Mouse (Mus musculus) embryo, embryonic 11.5 days (tissue): ENCODE data around the gene Ccl2.
A peak's percentile ranks its signal among the peaks of the same experiment; 100 is the strongest.

Experiments
- DNase-seq: peaks from one replicate; pipeline ENCODE4 v3.0.0-alpha.2; 2012; ENCODE audit warnings: low read depth, low spot score

Ccl2 gene

DNA sequence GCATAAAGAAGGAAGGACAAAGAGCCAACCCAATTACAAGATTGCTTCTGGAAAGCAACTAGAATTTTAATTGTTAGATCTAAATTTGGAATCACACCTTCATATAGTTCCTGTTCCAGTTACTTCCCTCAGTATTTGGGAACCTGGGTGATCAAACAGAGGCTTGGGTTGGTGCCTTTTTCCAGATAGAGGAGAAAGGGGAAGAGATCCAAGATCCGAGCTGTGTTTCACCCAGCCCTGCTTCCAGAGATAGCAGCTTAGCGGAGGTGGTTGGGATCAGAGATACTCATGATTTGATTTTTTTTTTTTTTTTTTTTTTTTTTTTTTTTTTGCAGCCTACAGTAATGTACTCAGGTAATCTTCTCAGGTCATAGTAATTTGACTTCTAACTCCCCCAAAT, 486 bp downstream of the Ccl2 start:
- no peak for DNase-seq

DNA sequence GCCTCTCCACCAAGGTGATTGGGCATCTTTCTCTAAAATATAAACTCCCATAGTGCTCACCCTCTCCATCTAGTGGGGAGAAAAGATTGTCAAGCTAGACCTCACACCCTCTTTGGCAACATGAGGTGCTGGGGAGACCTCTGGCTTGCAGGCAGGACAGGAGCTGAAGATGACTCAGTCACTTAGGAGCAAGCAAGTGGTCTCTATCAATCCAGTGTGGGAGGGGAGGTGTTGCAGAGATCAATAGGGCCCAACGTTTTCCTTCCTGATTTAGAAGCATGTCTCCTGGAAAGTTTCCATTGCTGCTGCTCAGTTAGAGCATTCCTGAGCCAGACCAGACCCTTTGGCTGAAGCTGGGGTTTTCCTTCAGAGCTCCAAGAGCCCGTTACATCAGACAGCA, 3.2 kb downstream of the Ccl2 start, which contains the start of gene Gm17268:
Gene Gm17268 (minus strand): TSS at position 28 of the 400 bp plus-strand sequence.
- no peak for DNase-seq

DNA sequence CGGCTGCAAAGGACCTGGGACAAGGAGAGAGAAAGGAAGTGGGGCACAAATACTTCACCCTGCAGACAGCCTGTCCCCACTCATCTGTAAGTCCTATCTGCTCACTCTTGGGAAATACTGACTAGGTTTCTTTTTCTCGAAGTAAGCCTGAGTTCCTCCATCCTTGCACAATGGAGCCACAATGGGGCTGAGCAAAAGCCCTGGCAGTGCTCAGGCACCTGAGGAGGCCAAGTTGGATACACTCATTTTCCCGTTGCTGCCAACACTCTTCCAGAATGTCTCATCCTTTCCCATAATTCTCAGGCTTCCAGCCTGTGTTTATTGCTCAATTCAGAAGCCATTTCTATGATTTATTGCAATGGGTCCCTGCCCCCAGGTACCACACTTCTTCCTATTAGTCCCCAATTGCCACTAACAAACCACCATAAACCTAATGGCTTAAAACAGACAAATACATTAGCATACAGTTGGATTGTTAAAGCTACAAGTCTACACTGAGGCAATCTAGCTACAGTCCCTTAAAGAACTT, 3.8 kb downstream of the Ccl2 start:
- no peak for DNase-seq

DNA sequence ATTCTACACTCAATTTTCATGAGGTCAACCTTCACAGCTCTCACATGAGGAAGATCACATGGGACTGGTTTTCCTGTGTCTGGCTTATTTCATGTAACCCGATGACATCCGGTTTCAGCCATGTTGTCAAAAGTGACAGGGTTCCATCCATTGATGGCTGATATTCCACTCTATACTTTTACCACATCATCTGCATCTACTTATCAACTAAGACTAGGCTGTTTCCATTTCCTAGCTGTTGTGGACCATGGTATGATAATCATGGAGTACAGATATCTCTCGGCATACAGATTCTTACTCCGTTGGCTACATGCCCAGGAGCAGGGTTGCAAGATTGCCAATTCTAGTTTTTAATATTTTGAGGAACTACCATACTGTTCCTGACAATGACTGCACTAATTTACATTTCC, 6.3 kb downstream of the Ccl2 start:
- no peak for DNase-seq

DNA sequence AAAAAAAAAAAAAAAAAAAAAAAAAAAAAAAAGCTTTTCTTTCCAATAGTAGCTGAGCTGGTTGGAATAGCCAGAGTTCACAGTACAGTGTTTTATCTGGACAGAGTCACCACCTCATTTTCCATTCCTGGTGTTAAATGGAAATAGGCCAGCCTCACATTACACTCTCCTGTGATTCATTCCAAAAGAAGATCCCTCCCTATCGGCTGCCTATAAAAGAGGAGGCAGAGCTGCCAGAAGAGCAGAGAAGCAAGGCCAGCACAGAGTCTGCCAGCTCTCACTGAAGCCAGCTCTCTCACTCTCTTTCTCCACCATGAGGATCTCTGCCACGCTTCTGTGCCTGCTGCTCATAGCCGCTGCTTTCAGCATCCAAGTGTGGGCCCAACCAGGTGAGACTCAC, 10.1 kb downstream of the Ccl2 start, which contains the start of gene Ccl7:
Gene Ccl7 (plus strand): TSS at position 242 of the 400 bp plus-strand sequence.
- DNase-seq, result no peak

DNA sequence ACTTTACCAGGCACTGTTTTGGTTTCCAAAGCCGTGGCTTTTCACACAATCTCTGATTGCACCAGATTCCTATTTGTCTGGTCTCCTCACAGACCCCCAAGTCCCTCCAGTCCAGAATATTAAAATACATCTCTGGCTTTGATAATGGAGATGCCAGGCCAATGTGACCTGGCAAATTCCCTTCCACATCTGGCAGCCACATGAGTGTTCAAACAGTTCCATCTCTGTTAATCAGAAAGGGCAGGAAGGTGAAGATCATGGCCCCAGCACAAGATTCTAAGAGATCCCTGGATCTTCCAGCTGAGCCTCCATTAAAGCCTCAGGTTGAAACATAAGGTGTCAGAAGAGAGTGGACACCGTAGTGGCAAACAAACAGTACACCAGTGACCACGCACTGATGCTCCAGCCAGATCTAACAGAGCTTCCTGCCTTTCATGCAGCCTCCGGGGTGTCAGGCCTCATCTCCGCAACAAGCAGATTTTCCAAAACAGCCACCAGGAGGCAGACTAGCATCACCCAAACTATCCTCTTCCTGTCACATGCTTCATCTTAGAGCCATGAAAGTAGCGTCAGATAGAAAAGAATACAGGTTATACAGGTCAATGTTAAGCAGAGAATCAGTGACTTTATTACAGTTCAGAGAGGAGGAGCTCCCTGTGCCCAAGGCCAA, 12.5 kb downstream of the Ccl2 start:
- DNase-seq, result peak; percentile 55

DNA sequence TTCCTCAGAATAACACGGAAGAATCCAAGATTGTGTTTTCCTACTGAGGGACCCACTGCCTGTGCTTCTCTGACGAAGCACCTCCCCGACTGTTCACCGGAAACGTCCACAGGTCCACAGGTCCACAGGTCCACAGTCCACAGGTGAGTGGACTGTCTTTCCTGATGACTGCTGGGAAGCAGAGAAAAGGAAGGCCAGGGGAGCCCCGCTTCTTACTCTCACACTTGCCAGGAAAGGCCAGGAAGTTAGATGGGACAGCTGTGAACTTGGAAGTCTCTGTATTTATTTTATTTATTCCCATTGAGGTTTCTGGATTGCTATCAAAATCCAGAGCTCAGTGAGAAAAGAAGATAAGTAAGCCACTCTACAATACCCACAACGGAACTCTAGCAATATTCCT, 18.5 kb downstream of the Ccl2 start:
- no peak for DNase-seq

DNA sequence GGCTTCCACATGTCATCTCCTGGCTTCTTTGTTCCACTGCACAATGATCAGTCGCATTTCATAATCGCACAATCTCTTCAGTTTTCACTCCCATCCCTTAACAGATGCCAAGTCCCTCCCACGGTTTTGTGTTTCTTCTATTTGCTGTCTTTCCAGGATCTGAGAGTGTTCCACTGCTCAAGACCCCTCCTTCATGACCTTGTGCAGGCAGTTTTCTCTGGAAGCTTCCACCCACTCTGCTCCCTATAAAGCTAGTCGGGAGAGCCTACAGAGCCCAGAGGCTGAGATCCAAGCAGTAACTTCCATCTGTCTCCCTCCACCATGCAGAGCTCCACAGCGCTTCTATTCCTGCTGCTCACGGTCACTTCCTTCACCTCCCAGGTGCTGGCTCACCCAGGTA, 22.3 kb downstream of the Ccl2 start, which contains the start of gene Ccl11:
Gene Ccl11 (plus strand): TSS at position 178 of the 400 bp plus-strand sequence.
- DNase-seq, result no peak

DNA sequence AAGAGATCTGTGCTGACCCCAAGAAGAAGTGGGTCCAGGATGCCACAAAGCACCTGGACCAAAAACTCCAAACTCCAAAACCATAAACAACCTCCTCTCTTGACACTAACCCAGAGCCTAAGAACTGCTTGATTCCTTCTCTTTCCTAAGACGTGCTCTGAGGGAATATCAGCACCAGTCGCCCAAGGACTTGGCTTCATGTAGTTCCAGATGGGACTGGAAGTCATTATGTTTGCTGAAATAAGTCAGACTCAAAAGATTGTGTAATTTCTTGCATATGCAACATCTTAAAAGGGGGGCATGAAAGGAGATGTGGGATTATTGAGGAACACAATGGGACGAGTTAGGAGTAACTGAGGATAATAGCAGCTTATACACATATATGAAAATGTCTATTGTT, 26.9 kb downstream of the Ccl2 start:
- DNase-seq, result no peak

DNA sequence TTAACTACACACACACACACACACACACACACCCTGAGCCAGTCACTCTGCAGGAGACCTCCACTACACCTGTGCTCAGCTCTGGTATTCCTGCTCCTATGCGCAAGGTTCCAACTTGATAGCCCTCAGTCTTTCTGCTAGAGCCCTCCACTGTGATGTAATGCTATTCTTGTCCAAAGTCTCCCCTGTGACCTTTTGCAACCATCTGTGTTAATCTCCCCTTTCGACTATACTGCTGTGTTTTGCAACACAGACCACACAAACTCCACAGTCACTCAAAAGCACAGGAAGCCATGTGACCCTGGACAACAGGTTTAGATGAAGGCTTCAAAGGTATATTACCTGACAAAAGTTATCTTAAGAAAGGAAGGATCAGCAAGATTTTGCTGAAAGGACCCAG, 28.1 kb downstream of the Ccl2 start:
- DNase-seq, result no peak

DNA sequence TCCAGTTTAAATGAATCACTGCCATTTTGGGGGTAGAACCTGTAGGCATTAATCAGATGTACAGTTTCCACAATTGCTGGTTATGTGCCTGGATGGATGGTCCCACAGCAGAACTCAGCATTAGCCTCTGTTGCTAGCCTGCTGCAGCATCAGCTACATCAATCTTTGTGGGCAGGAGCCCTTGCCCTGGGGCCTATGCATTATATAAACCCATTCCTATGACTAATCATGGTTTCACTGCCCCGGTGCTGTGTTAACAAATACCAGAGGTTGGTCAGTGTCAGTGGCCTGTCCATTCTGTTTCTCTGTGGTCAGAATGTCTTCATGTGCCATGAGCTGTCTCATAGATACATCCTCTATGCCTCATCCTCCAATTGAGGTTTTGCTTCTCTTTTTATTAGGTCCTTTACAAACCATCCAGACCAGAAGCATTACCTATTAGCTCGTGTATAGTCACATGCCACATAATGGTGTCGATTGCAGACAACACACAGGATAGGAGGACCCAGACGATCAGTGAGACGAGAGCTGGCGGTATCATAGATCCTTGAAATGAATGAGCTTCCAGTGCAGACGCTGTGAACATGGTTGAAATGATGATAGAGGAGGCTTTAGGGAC, 31.7 kb downstream of the Ccl2 start:
- no peak for DNase-seq

DNA sequence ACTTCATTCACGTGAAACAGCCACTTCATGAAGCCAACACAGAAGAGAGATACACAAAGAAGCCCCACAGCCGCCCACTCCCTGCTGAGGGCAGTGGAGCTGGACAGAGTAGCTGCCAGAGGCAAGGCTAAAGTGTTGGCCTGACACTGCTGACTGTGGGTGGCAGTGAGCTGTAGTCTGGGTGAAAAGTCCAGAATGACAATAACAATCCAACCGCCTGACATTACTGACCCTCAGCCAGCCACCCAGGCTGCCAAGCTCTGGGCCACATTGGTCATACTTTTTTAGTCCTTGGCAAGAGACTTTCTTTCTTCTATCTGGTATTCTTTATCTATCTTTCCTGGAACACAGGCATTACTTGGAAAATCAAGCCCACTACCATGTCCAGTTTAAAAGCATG, 35.7 kb downstream of the Ccl2 start:
- no peak for DNase-seq

DNA sequence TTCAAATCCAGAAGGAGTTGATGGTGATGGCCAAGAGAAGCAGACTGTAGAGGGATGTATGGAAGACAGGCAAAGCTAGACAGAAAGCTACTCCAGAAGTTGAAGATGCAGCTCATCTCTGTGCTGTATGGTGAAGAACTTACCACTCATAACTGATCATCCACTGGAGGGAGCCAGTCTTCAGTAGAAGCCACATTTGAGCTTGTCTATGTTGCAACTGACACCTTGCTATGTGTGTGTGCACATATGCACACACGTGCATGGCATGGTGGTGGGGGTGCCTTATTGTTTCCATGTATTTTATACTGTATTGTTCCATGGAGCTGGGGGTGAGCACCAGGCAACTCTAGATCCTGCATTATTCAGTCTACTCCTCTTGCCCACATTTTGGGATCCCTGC, 37.0 kb downstream of the Ccl2 start:
- no peak for DNase-seq

DNA sequence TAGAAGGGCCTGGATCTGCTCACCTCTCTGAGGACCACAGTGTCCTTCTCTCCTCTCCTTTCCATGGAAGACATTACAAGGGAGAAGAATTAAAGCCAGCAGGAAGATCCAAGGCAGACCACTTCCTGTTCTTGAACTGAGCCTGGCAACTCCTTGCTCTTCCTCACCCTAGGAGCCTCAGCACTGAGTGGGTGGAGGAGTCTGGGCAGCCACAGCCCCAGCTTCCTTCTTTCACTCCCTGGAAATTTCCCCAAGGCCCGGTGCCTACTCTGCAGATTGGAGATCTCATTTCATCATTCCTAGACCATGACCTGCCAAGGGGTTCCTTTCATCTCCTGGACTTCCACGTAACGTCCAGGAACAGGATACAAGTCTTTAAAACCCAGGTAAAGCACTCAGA, 37.6 kb downstream of the Ccl2 start:
- no peak for DNase-seq

DNA sequence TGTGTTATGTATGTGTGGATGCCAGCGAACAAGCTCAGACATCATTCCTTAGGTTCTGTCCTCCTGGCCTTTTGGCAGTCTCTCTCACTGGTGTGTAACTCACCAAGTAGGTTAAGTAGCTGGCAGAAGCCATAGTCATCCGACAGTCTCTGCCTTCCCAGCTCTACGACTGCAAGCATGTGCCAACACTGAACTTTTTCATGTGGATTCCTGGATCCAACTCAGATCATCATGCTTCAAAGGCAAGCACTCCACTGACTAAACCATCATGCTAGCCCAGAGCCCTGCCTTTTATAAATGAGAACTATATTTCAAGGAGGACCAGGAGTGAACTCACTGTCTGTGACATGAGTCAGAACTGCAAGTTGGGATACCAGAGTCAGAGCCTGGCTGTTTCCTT, 38.3 kb downstream of the Ccl2 start:
- no peak for DNase-seq

DNA sequence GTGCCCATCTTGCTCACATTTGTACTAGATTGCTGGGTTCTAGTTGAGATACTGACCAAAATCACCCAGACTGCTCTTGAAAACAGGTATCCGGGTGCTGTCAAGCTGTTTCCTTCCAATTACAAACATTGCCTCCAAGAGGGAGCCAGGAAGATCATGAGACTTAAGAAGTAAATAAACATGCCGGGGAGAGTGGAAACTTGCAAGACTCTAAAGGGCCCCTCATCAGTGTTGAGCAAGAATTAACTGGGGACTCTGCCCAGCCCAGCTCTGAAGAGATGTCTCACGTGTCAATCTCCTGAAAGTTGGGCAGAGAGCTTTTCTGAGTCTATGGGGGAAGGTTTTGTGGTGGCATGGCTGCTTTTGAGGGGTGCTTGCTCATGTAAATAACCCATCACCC, 41.7 kb downstream of the Ccl2 start:
- DNase-seq, result no peak

DNA sequence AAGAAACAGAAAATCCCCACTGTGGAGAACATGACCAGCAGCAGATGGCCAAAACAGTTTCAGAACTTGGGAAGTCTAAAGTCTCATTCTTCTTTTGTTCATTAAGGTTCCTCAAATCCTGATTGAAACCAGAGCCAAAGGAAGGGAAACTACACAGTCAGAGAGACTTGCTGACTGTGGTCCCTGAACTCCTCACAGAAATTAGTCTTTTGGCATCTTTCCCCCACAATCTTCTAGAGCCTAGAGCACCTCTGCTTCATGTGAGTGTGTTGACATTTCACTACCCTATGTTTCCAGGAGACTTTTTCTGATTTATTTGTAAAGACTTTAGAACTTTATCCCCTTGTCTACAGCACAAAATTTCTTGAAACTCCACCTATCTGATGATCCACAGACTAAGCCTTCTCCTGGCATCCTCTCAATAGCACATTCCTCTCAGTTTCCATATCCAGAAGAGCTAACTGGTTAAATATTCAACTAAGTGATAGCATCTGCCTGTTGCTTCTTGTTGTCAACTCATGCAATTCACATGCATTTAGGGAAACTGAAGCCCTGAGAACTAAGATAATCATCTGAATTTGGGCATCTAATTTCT, 42.9 kb downstream of the Ccl2 start:
- no peak for DNase-seq

DNA sequence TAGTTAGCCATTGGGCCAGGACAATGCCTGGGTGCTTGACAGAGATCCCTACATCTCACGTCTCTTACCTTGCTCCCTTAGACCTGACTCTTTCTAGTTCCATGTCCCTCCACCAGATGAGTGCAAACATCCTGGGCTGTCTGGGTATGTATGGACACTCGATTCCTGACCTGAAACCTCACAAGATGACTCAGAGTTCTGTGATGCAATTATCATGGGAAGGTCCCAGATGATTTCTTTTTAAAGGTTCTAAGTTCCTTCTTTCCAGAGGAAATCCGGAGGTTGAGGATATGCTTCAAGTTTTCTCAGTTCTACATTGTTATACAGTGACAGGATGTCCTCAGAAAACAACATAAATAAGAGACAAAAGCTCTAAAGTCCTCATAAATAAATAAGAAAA, 45.5 kb downstream of the Ccl2 start:
- no peak for DNase-seq

DNA sequence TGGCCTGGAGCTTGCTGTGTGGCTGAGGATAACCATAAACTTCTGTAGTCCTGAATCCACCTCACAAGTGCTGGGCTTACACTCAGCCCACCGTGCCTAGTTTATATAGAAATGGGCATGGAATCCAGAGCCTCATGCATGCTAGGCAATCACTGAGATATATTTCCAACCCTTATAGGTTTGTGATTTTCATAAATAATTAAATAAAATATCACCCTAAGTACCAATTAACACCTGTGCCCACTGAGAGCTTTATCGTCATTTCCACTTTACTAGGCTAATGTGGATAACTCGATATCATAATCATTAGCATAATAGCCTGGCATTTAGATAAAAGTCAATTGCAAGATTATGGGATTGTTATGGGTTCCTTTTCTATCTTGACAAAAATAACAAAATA, 49.0 kb downstream of the Ccl2 start:
- no peak for DNase-seq
